Mouse (Mus musculus) olfactory bulb, adult 2 months (tissue): ENCODE results near the gene Nav2.

ENCODE experiments used
- CTCF ChIP-seq: fragments of 200-500 bp; IDR thresholded peaks from 2 replicates; pipeline ENCODE4 v1.5.1; 2012; ENCODE audit warnings: low read depth, mild to moderate bottlenecking, low read length, moderate library complexity; ENCODE audit not compliant: insufficient read depth
- POLR2A ChIP-seq: fragments of 200-500 bp; IDR thresholded peaks from 2 replicates; pipeline ENCODE4 v1.6.1; 2012; ENCODE audit warnings: mild to moderate bottlenecking, low read depth, low read length, moderate library complexity; ENCODE audit not compliant: insufficient read depth

- TF ChIP-seq POLR2A = no peak
- no peak for TF ChIP-seq CTCF
Observed at GRCm38 (mm10) chr7:48914630-48915506, 6.4 kb downstream of the Nav2 start.
